Mouse (Mus musculus) stomach, postnatal 0 days (tissue): Measurements from ENCODE around the gene Stard5.

ENCODE experiments used
- CTCF ChIP-seq: IDR thresholded peaks from 2 replicates; pipeline ENCODE4 v1.5.1; 2016; ENCODE audit warnings: antibody characterized with exemption, low read depth, mild to moderate bottlenecking, moderate library complexity
- EP300 ChIP-seq: optimal IDR thresholded peaks from 2 replicates; pipeline ENCODE3; 2016; ENCODE audit warnings: antibody characterized with exemption

DNA sequence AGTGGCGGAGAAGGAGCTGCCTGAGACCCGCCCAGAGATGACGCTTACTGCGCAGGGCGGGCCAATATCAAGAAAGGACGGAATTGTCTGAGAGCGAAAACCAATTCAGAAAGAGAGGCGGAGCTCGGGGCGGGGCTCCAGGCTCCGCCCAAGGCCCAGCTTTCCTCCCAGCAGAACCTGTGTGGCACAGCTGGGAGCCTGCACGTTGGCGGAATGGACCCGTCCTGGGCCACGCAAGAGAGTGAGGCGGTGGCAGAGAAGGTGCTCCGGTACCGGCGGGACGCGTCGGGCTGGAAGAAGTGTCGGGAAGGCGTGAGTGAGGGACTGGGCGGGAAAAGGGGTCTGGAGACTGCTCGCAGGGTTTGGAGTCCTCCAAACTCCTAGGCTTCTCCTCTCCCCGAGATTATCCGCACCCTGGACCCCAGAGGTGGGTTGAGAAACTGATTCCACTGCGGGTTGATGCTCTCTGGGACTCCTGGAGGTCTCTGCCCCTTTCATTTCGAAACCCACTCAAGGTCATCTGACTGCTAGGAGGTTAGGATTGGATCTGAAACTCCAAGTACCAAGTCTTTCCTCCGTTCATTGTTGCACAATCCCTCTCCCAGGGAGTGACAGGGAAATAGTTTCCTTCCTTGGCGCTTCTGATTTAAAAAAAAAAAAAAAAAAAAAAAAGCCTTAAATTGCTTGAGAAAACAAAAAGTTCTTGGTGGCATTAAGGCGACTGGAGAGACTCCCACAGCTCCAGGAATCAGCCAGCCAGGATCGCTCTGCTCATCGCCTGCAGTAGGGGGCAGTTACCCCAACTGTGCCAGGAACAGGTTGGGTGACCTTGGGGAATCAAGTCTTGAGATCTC is at the start of gene Stard5:
- TF ChIP-seq CTCF (peak; percentile 50), EP300 (no peak)
